Mouse (Mus musculus) testis, adult 2 months (tissue): ENCODE data around the gene Hnf1b.

Source experiments
- CTCF ChIP-seq: fragments of 200-500 bp; IDR thresholded peaks from 2 replicates; pipeline ENCODE4 v1.5.1; 2012; ENCODE audit warnings: low read depth, mild to moderate bottlenecking, inconsistent platforms, low read length, moderate library complexity; ENCODE audit not compliant: control insufficient read depth, insufficient read depth, insufficient replicate concordance
- POLR2A ChIP-seq: fragments of 200-500 bp; IDR thresholded peaks from 2 replicates; pipeline ENCODE4 v1.6.1; 2012; ENCODE audit warnings: low read depth, mild to moderate bottlenecking, inconsistent platforms, low read length, moderate library complexity; ENCODE audit not compliant: control insufficient read depth

DNA sequence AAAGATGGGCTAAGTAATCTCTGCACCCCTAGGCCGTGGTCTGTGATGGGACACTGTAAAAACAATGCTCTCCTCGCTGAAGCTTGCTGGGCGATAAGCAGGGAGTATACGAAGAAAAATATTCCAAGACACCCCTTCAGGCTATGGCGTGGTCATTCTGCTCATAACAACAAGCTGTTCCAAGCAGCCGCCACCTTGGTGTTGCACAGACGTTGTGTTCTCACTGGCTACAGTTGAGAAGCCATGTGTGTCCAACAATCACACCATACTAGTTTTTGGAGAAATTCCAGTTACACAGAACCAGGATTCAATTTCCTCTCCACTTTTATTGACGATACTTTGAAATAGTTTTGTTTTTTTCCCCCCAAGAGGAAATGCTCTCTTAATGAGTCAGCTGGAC lies 88.7 kb downstream of the Hnf1b start:
- TF ChIP-seq CTCF (no peak), POLR2A (no peak)
